Mouse (Mus musculus): ENCODE data around the gene Olfr588-ps1.

DNA sequence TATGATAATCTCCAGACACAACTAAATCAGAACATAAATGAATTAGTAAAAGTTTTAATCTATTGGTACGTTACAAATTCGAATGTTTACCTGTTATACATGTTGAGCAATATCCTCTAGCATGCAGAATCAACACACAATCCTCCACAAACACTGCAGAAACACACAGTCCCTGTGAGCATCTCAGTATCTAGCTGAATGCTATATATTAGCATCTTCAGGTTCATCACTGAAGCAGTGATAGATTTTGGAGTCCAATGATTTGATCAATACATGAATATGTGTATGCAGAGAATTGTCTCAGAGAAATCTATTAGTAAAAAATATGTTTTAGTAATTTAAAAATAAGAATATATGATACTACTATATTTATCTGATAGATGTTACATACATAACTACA, 15.6 kb downstream of the Olfr588-ps1 start, which contains the start of gene Olfr589:
- TF ChIP-seq CTCF (IDR thresholded peaks at IDR 0.05; ENCODE audit: control insufficient read depth, insufficient read depth, insufficient replicate concordance, low read depth, low read length) (no peak), POLR2A (IDR thresholded peaks at IDR 0.05; ENCODE audit: control insufficient read depth, low read depth, low read length) (no peak)
